Mouse (Mus musculus): Measurements from ENCODE around the gene Rhox9. TPM values are rescaled to one million over a fixed set of nuclear protein-coding genes. Genes with fewer than 3 reads are reported as not detected.
"Not testable (repeated sequence)": the region's sequence is repeated elsewhere in the genome, so short reads cannot be mapped to it uniquely, and the experiment has no call there.

Rhox9 gene
- polyA plus RNA-seq (2015; fragmentation: Nextera tagmentation; extraction: Ambion mirVana) = not detected in 2 replicates

GRCm38 (mm10) chrX:37901670-37902069 lies at the start of gene Rhox9:
Gene Rhox9, minus strand, starts transcription at chrX:37901770.
- H3K36me3 ChIP-seq; H3K4me3 ChIP-seq; H3K9me3 ChIP-seq; H3K27me3 ChIP-seq; ATAC-seq (ENCODE audit: low FRiP score, low read depth); H3K27ac ChIP-seq; H3K9ac ChIP-seq; H3K4me2 ChIP-seq (replicated peaks); H3K4me1 ChIP-seq: not testable (repeated sequence)
- 94% methylated on average over 10 of the region's 18 CpGs for WGBS

- no peaks in the 10 kb centered on the region for H3K4me1 ChIP-seq
- no peak for ATAC-seq (ENCODE audit: low FRiP score, low read depth)
- no peak overlapping the region for H3K9ac ChIP-seq
- no peaks in the 10 kb centered on the region for H3K36me3 ChIP-seq
- no peak overlapping the region for H3K4me3 ChIP-seq
- H3K4me2 ChIP-seq (replicated peaks) = no peak overlapping the region
- WGBS = 74% methylated on average over 4 of the region's 4 CpGs
- H3K9me3 ChIP-seq = no peaks in the 10 kb centered on the region
- H3K27me3 ChIP-seq = no peaks in the 10 kb centered on the region
- H3K27ac ChIP-seq = no peak overlapping the region
Measured at GRCm38 (mm10) chrX:37916311-37916710, 14.7 kb upstream of the Rhox9 start.

- no peak overlapping the region for H3K9ac ChIP-seq
- H3K27me3 ChIP-seq = no peaks in the 10 kb centered on the region
- no peaks in the 10 kb centered on the region for H3K36me3 ChIP-seq
- H3K4me1 ChIP-seq = no peaks in the 10 kb centered on the region
- H3K27ac ChIP-seq = no peak overlapping the region
- WGBS = 48% methylated on average over 7 of the region's 7 CpGs
- ATAC-seq (ENCODE audit: low FRiP score, low read depth) = no peak
- no peak overlapping the region for H3K4me2 ChIP-seq (replicated peaks)
- H3K9me3 ChIP-seq = no peaks in the 10 kb centered on the region
- no peak overlapping the region for H3K4me3 ChIP-seq
Measured at GRCm38 (mm10) chrX:37908581-37908980, 7.0 kb upstream of the Rhox9 start.

- no peak overlapping the region for H3K27ac ChIP-seq
- ATAC-seq (ENCODE audit: low FRiP score, low read depth) = no peak
- no peak overlapping the region for H3K4me3 ChIP-seq
- no peak overlapping the region for H3K9ac ChIP-seq
- 79% methylated on average over 5 of the region's 5 CpGs for WGBS
- H3K4me2 ChIP-seq (replicated peaks) = no peak overlapping the region
- no peaks in the 10 kb centered on the region for H3K9me3 ChIP-seq
- H3K4me1 ChIP-seq = no peaks in the 10 kb centered on the region
- H3K36me3 ChIP-seq = no peaks in the 10 kb centered on the region
- H3K27me3 ChIP-seq = no peaks in the 10 kb centered on the region
Measured at GRCm38 (mm10) chrX:37903727-37904126, 2.2 kb upstream of the Rhox9 start.

- not testable (repeated sequence) for H3K36me3 ChIP-seq; ATAC-seq (ENCODE audit: low FRiP score, low read depth); H3K27me3 ChIP-seq; H3K4me1 ChIP-seq; H3K9me3 ChIP-seq; H3K9ac ChIP-seq; H3K27ac ChIP-seq; H3K4me2 ChIP-seq (replicated peaks); H3K4me3 ChIP-seq
- WGBS = 71% methylated on average over 9 of the region's 9 CpGs
Measured at GRCm38 (mm10) chrX:37897132-37897531, 4.4 kb downstream of the Rhox9 start, which contains the start of gene Rhox7b. Gene Rhox7b, minus strand, starts transcription at chrX:37897232.

- Histone ChIP-seq H3K36me3 (no peaks in the 10 kb centered on the region), H3K27me3 (no peaks in the 10 kb centered on the region), H3K9me3 (no peaks in the 10 kb centered on the region), H3K4me2 (replicated peaks) (no peak within 1 kb of the TSS), H3K4me1 (no peaks in the 10 kb centered on the region), H3K9ac (no peak within 1 kb of the TSS), H3K27ac (no peak within 1 kb of the TSS), H3K4me3 (no peak within 1 kb of the TSS)
- WGBS = 73% methylated on average over 4 of the region's 4 CpGs
- no peak for ATAC-seq (ENCODE audit: low FRiP score, low read depth)
Measured at GRCm38 (mm10) chrX:37878844-37879243, 22.7 kb downstream of the Rhox9 start, which contains the start of gene Rhox8. Gene Rhox8, minus strand, starts transcription at chrX:37878944.

- Histone ChIP-seq H3K27me3 (no peaks in the 10 kb centered on the region), H3K4me2 (replicated peaks) (no peak overlapping the region), H3K4me3 (no peak overlapping the region), H3K27ac (no peak overlapping the region), H3K9me3 (no peaks in the 10 kb centered on the region), H3K4me1 (no peaks in the 10 kb centered on the region), H3K9ac (no peak overlapping the region), H3K36me3 (no peaks in the 10 kb centered on the region)
- no peak for ATAC-seq (ENCODE audit: low FRiP score, low read depth)
- WGBS = 91% methylated on average over 2 of the region's 2 CpGs
Measured at GRCm38 (mm10) chrX:37871641-37872040, 29.9 kb downstream of the Rhox9 start.

Other genes with a start within 250 kb of the Rhox9 start
- not detected in 2 replicates for gene Rhox3h, start 233.0 kb downstream of the Rhox9 start, polyA plus RNA-seq (2015; fragmentation: Nextera tagmentation; extraction: Ambion mirVana)
- not detected in 2 replicates for gene Rhox2h, start 228.5 kb downstream of the Rhox9 start, polyA plus RNA-seq (2015; fragmentation: Nextera tagmentation; extraction: Ambion mirVana)
- 0.89 and 0.94 TPM in 2 replicates for gene Rhox5, start 96.9 kb downstream of the Rhox9 start, polyA plus RNA-seq (2015; fragmentation: Nextera tagmentation; extraction: Ambion mirVana)
- not detected in 2 replicates for gene Rhox6, start 74.9 kb downstream of the Rhox9 start, polyA plus RNA-seq (2015; fragmentation: Nextera tagmentation; extraction: Ambion mirVana)
- gene Rhox7a, start 70.1 kb downstream of the Rhox9 start, polyA plus RNA-seq (2015; fragmentation: Nextera tagmentation; extraction: Ambion mirVana) = not detected in 2 replicates
- gene Rhox8, start 22.8 kb downstream of the Rhox9 start, polyA plus RNA-seq (2015; fragmentation: Nextera tagmentation; extraction: Ambion mirVana) = not detected in 2 replicates
- not detected in 2 replicates for gene Rhox7b, start 4.5 kb downstream of the Rhox9 start, polyA plus RNA-seq (2015; fragmentation: Nextera tagmentation; extraction: Ambion mirVana)
- not detected in 2 replicates for gene Btg1-ps1, start 117.0 kb upstream of the Rhox9 start, polyA plus RNA-seq (2015; fragmentation: Nextera tagmentation; extraction: Ambion mirVana)
- gene Btg1-ps2, start 141.3 kb upstream of the Rhox9 start, polyA plus RNA-seq (2015; fragmentation: Nextera tagmentation; extraction: Ambion mirVana) = not detected in 2 replicates
- gene Rhox10, start 164.7 kb upstream of the Rhox9 start, polyA plus RNA-seq (2015; fragmentation: Nextera tagmentation; extraction: Ambion mirVana) = not detected in 2 replicates
- gene Rhox11, start 183.4 kb upstream of the Rhox9 start, polyA plus RNA-seq (2015; fragmentation: Nextera tagmentation; extraction: Ambion mirVana) = not detected in 2 replicates
- not detected in 2 replicates for gene Rhox12, start 209.1 kb upstream of the Rhox9 start, polyA plus RNA-seq (2015; fragmentation: Nextera tagmentation; extraction: Ambion mirVana)
- not detected in 2 replicates for gene Rhox13, start 219.4 kb upstream of the Rhox9 start, polyA plus RNA-seq (2015; fragmentation: Nextera tagmentation; extraction: Ambion mirVana)

All from limb, embryonic 13.5 days (tissue).